Mouse (Mus musculus) gastrocnemius, adult 8-10 months (tissue): ENCODE data around the gene Sdc3. TPM values are rescaled to one million over a fixed set of nuclear protein-coding genes. Genes with fewer than 3 reads are reported as not detected.
A peak's percentile ranks its signal among the peaks of the same experiment; 100 is the strongest.

Experiments
- DNase-seq, 2 experiments: peaks; one replicate each; pipeline ENCODE4 v3.0.0; 2022; ENCODE audit warnings: low spot score in 2 of 2
- total RNA-seq, 4 experiments: library from RNA; stranded (reverse); gene quantifications; 2 replicates each; pipeline ENCODE4 v1.2.4; 2022

Sdc3 gene
- total RNA-seq, 4 experiments from 2014 or later: 5.6 to 10.9 (median 6.7) TPM

- DNase-seq: no peak
Measured at GRCm38 (mm10) chr4:130820594-130821255, 28.4 kb downstream of the Sdc3 start.

- DNase-seq: peak; percentile 45 to 58
Measured at GRCm38 (mm10) chr4:130828851-130829673, 36.7 kb downstream of the Sdc3 start.

GRCm38 (mm10) chr4:130834122-130834521, 41.8 kb downstream of the Sdc3 start:
- no peak for DNase-seq

GRCm38 (mm10) chr4:130835550-130835949, 43.2 kb downstream of the Sdc3 start:
- no peak for DNase-seq

GRCm38 (mm10) chr4:130836281-130837061, 44.1 kb downstream of the Sdc3 start:
- DNase-seq: no peak

- DNase-seq: no peak
Measured at GRCm38 (mm10) chr4:130838585-130838984, 46.2 kb downstream of the Sdc3 start.

GRCm38 (mm10) chr4:130841107-130841840, 48.9 kb downstream of the Sdc3 start:
- no peak for DNase-seq

- no peak for DNase-seq
Measured at GRCm38 (mm10) chr4:130848814-130849213, 56.5 kb downstream of the Sdc3 start.

GRCm38 (mm10) chr4:130857661-130858060, 65.3 kb downstream of the Sdc3 start:
- no peak for DNase-seq

- DNase-seq: no peak
Measured at GRCm38 (mm10) chr4:130858880-130859279, 66.5 kb downstream of the Sdc3 start.

GRCm38 (mm10) chr4:130859467-130859866, 67.1 kb downstream of the Sdc3 start:
- no peak for DNase-seq

- no peak for DNase-seq
Measured at GRCm38 (mm10) chr4:130860902-130861652, 68.7 kb downstream of the Sdc3 start.

- no peak for DNase-seq
Measured at GRCm38 (mm10) chr4:130861653-130862208, 69.4 kb downstream of the Sdc3 start.

GRCm38 (mm10) chr4:130862538-130862937, 70.2 kb downstream of the Sdc3 start:
- DNase-seq: no peak

GRCm38 (mm10) chr4:130865460-130865859, 73.1 kb downstream of the Sdc3 start:
- no peak for DNase-seq

- DNase-seq: no peak
Measured at GRCm38 (mm10) chr4:130865901-130866371, 73.6 kb downstream of the Sdc3 start.

GRCm38 (mm10) chr4:130867940-130868339, 75.6 kb downstream of the Sdc3 start:
- no peak for DNase-seq

- DNase-seq: no peak
Measured at GRCm38 (mm10) chr4:130868803-130869202, 76.5 kb downstream of the Sdc3 start.

GRCm38 (mm10) chr4:130872414-130872813, 80.1 kb downstream of the Sdc3 start:
- no peak for DNase-seq

- DNase-seq: no peak
Measured at GRCm38 (mm10) chr4:130873440-130873839, 81.1 kb downstream of the Sdc3 start.
